Mouse (Mus musculus) layer of hippocampus, postnatal 36 days (tissue): ENCODE data around the gene Rad51c. TPM values are rescaled to one million over a fixed set of nuclear protein-coding genes. Genes with fewer than 3 reads are reported as not detected.
A peak's percentile ranks its signal among the peaks of the same experiment; 100 is the strongest.
"Not testable (repeated sequence)": the region's sequence is repeated elsewhere in the genome, so short reads cannot be mapped to it uniquely, and the experiment has no call there.

Source experiments
- DNase-seq, 2 experiments: peaks; one replicate each; pipeline ENCODE4 v3.0.0; 2022
- total RNA-seq, 2 experiments: library from RNA; stranded (reverse); gene quantifications; 2 replicates each; pipeline ENCODE4 v1.2.3; 2021

Rad51c gene
- 1 to 10 TPM; 4.6 to 6.1 TPM for total RNA-seq

GRCm38 (mm10) chr11:87404876-87405275, at the start of gene Rad51c, which contains the start of gene Tex14:
TSS of gene Rad51c (minus strand) at chr11:87404954.
TSS of gene Tex14 (plus strand) at chr11:87405065.
- peak in 1 of 2 experiments; percentile 14 for DNase-seq

- no peak for DNase-seq
These were observed 49.4 kb upstream of the Rad51c start for GRCm38 (mm10) chr11:87454035-87454690.

GRCm38 (mm10) chr11:87453216-87454034, 48.7 kb upstream of the Rad51c start:
- no peak for DNase-seq

GRCm38 (mm10) chr11:87452779-87453178, 48.0 kb upstream of the Rad51c start:
- DNase-seq: not testable (repeated sequence)

- not testable (repeated sequence) for DNase-seq
These were observed 45.1 kb upstream of the Rad51c start for GRCm38 (mm10) chr11:87449847-87450246.

GRCm38 (mm10) chr11:87449200-87449547, 44.4 kb upstream of the Rad51c start:
- DNase-seq: no peak

- DNase-seq: not testable (repeated sequence)
These were observed 43.9 kb upstream of the Rad51c start for GRCm38 (mm10) chr11:87448476-87449199.

GRCm38 (mm10) chr11:87448081-87448475, 43.3 kb upstream of the Rad51c start:
- peak; percentile 87 to 89 for DNase-seq

GRCm38 (mm10) chr11:87447429-87447828, 42.7 kb upstream of the Rad51c start:
- DNase-seq: no peak

GRCm38 (mm10) chr11:87446159-87446558, 41.4 kb upstream of the Rad51c start:
- DNase-seq: no peak

- not testable (repeated sequence) for DNase-seq
These were observed 40.8 kb upstream of the Rad51c start for GRCm38 (mm10) chr11:87445593-87445992.

- no peak for DNase-seq
These were observed 40.1 kb upstream of the Rad51c start for GRCm38 (mm10) chr11:87444735-87445428.

GRCm38 (mm10) chr11:87444056-87444455, 39.3 kb upstream of the Rad51c start:
- DNase-seq: not testable (repeated sequence)

GRCm38 (mm10) chr11:87443373-87443883, 38.7 kb upstream of the Rad51c start:
- no peak for DNase-seq

GRCm38 (mm10) chr11:87442643-87443372, 38.1 kb upstream of the Rad51c start:
- DNase-seq: peak; percentile 73 to 81

- no peak for DNase-seq
These were observed 35.2 kb upstream of the Rad51c start for GRCm38 (mm10) chr11:87439796-87440420.

GRCm38 (mm10) chr11:87436326-87437232, 31.8 kb upstream of the Rad51c start:
- no peak for DNase-seq

GRCm38 (mm10) chr11:87435107-87435506, 30.4 kb upstream of the Rad51c start:
- DNase-seq: not testable (repeated sequence)

- DNase-seq: no peak
These were observed 28.3 kb upstream of the Rad51c start for GRCm38 (mm10) chr11:87432933-87433669.
